Mouse (Mus musculus): Measurements from ENCODE around the gene Gab2. TPM values are rescaled to one million over a fixed set of nuclear protein-coding genes. Genes with fewer than 3 reads are reported as not detected.

Gene Gab2
- total RNA-seq, 2 experiments from 2014 or later: 6.5 to 7.5 TPM

DNA sequence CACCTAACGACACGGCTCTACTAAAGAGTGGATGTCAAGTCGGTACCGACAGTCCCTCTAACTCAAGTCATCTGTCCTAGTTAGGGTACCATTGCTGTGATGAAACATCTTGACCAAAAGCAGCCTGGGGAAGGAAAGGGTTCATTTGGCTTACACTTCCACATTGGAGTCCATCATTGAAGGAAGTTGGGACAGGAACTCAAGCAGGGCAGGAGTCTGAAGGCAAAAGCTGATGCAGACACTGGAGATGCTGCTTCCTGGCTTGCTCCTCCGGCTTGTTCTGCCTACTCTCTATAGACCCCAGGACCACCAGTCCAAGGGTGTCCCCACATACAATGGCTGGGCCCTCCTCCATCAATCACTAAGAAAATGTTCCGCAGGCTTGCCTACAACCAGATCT lies 234.3 kb downstream of the Gab2 start:
- no peak for DNase-seq

DNA sequence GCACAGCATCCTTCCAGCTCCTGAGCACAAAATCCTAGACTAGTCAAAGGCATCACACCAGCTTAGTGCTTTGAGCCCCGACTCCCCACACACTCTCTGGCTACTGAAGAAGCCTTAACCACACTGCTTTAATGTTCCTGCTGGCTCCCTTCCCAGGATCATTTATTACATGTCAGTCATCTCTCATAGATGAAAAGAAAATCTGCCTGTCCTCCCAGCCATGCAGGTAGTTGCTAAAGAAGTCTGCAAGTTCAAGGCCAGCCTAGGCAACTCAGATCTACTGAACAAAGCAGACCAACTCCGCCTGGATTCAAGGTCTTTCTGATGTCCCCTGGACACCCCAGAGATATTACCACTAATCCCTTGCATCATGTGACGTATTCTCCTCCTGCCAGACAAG lies 236.3 kb downstream of the Gab2 start:
- DNase-seq: no peak

DNA sequence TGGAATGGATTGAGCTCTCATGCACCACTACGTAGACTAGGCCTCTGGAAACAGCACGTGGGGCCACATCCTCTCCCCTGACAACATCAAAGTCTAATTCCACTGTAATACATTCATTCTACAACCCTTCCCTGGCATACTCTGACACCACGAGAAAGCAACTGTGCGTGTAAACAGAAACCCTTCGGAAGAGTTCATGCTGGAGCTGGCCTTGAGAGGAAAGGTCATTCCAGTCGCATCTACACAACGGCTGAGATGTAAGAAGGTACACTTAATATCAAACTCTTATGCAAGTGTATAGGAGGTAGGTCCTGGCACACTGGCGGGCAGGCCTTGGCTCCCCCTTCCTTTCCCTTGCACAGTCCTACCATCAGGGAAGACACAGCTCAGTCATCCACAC lies 243.0 kb downstream of the Gab2 start:
- DNase-seq: no peak

DNA sequence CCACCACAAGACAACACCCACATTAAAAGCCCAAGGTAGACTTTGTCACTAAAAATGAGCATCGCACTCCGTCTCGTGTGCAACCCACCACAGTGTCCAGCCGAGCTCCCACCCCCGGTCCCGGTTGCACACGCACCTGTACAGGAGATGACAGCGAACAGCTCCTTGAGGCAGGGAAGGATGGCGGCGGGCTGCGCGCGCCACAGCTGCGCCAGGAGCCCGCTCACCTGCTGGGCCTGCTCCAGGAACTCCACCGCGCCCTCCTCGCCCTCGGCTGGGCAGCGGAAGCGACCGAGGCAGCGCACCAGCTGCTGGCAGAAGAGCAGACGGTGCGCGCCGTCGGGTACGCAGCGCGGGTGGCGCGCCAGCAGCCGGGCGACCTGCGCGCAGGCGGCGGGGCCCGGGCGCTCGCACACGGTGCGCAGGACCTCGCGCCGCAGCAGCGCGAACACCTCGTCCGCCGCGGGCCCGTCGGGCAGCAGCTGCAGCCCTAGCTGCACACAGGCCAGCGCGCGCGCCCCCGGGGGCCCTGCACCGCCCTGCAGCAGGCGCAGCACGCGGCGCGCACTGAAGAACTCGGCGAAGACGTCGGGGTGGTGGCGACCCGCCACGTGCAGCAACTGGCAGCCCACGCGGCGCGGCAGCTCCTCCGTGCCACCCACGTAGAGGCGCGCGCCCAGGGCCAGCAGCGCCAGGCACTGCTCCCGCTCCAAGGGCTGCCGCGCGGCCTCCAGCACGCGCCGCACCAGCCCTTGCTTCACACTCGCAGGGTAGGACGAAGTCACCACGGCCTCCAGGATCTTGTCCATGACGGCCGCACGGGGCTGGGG lies 244.0 kb downstream of the Gab2 start:
- no peak for DNase-seq

DNA sequence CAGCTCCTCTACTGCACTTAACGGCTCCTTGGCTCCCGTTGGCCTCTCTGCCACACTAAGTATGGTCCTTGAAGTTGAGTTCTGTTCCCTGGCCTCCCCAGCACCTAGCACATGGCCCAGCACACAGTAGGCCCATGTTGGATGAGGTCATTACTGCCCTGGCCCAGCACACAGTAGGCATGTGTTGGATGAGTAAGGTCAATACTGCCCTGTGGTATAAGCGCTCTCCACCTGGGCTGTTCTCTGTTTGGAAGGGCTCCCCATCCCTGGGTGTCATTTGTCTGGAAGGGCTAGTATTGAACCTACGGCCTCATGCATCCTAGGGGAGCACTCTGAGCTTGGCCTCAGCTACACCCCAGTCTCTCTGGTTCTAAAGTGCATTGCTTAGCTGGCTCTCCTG lies 246.0 kb downstream of the Gab2 start:
- no peak for DNase-seq

DNA sequence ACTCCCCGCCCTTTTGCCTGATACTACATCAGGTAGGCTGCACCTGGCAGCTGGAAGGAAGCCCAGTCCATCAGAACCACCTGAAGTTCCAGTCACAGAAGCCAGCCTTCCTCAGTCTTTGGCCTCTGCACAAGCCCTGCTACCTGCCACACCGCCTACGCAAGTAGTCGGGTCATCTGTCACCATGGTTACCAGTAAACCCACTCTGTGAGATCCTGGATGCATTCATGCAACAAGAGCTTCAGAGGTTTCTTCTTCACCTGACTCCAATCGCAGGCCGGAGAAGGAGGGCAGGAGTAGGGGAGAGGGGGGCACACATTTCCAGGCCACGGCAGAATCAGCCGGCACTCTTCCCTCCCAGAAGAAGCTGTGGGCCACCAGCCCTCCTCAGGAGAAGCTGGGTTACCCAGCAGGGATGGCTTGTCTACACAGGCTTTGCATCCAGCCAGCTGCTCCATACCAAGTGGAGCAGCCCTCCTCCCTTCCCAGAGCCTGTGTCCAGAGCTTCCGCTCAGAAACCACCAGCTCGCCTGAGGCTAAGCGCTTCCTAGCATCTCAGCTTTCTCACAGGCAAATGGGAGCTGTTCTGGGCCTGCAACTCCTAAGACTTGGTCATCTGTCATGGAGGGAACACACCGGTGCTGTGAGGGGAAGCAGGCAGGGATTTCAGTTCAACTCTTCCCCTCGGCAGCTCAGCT lies 247.7 kb downstream of the Gab2 start:
- no peak for DNase-seq

DNA sequence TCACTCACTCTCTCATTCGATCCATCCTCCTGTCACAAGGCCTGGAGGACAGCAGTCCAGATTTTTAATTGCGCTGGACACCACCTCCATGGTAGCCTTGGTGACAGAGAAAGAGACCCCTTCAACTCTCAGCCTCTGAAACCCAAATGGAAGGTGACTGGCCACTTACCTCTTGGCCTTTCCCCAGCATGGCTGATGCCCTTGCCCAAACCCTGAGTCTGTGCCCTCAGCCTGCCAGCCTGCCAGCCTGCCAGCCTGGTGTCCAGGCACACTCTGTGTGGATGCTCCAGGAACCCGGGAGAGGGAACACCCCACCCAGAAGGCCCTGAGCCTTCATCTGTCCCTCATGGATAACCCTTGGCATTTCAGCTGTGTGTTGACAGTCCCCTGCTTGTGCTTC lies 248.3 kb downstream of the Gab2 start:
- no peak for DNase-seq

DNA sequence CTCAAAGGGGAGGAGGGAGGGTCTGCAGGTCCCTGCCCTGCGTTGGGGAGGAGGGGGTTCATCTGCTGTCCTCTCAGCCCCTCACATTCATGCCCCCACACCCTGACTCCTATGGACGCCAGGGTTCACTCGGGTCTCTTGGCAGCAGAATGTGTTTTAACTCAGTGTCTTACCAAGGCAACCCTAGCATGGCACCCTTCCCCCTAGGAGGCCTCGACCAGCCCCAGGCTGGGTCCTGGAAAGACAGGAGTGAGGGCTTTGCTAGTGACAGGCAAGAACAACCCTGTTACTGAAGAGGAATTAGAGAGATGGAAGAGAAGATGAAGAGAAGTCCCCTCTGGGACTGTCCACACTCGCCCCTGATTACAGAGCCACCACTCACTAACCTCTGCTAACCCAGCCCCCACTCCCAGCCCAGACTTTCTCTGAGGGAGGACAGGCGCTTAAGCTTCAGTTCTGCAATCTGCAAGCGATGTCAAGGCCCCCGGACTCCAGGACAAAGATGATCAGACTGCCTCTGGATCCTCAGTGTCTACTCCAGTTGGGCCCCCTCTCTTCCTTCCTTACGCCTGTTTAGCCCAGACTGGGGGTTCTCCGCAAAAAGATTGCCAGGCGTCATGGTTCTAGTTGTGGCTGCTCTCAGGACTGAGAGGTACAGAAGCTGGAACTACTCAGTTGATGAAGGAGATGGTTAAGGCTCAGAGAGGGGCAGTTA lies 249.7 kb downstream of the Gab2 start:
- no peak for DNase-seq

DNA sequence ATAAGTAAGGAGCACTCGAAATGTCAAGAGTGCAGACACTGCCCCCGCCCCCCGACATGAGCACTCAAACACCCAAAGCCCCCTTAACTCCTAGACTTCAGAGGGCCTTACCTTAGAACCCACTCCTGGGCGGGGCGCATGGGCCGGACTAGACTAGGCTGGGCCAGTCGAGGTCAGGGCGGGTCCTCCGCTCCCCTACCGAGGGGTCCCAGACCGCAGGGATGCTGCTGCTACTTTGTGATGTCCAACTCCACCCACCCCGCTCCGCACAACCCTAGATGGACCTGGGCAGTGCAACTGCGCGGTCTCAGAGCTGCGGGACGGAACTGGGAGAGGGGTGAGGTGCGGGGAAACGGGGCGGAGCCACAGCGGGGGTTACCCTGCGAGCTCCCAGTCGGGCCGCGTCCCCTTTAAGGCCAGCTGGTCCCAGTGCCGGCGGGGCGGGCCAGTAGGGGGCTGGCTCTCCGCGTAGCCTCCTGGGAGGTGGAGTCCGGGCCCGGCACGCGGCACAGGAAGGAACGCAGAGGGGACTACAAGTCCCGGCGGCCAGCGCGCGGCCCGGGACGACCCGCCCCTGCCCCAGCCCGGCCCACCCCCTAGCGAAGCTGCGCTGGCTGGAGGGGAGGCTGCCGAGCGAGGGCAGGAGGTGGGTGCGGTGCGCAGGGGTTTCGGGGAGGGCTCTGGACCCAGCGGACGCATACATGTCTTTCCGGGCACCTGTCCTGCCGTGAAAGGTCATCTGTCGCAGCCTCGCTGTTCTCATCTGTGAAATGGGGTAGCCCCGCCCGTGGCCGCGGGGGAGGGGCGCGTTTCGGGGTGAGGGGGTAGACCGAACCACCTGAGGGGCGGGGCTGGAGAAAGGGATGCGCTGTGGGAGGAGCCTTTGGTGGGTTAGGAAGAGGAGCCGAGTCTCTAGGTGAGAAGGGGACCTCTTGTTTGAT lies 250.6 kb downstream of the Gab2 start, which contains the start of the genes Usp35 and Kctd21:
Gene Usp35 (minus strand): TSS at position 295 of the 941 bp plus-strand sequence.
Gene Kctd21 (plus strand): TSS at position 602 of the 941 bp plus-strand sequence.
- DNase-seq: peak; percentile 98

DNA sequence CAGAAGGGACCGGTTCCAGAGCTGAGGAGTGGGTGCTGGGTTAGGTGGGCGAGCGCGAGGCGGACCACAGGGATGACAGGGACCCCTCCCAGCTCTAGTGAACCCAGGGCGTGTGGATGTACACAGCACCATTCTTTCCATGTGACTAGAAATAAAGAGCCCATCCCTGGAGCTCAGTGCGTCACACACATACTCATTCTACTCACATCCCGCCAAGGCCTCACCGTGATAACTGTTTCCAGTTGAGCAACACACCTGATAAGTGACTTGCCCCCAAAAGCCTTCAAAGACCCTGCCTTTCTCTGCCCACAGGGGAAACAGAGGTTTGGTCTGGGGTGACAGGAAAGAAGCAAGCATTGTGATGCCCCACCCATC lies 251.3 kb downstream of the Gab2 start:
- no peak for DNase-seq

DNA sequence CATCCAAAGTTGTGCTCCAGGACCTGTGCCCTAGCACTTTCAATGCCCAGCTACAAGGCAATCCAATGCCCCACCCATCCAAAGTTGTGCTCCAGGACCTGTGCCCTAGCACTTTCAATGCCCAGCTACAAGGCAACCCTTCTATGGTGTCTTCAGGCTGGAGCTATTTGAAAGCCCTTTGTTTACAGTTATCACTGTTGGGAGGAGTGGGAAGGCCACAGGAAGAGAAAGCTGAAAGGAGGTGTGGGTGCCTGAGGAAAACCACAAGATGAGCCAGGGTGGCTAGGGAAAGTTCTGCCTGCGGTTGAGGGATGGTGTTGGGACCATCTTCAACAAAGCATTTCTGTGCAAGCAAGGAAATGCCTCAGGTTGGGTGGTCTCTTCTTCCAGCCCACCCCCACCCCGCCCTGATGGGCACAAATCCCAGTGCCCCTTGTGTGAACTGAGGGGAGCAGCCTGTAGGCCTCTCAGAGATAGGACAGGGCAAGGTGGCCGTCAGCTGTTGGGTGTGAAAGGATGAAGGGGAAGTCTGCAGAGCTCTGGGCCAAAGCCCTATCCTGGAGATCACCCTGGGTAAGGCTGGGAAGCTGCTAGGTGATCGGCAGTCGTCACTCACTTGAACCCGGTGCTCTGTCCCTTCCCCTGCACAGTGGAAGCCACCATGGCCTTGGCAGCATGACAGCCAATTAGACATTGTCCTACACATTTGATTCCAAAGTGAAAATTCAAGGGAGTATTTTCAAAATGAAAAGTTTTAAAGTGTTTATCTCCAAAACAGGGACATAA lies 251.9 kb downstream of the Gab2 start:
- DNase-seq: no peak

DNA sequence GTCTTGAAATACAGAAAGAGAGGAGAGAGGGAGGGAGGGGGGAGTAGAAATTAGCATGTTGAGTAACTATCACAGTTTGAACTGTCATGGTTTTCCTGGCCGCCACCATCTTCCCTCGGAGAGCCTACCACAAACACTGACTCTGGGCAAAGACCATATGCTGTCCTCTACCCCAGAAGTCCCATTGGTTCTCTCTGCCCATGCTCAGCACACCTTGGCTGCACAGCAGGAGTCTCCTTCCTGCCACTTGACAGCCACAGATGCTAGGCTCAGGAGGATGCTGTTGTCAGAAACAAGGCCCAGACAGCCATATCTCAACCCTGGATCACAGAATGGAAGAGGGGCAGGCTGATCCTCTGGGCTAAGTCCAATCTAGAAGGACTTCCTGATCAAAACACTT lies 253.0 kb downstream of the Gab2 start:
- DNase-seq: no peak

DNA sequence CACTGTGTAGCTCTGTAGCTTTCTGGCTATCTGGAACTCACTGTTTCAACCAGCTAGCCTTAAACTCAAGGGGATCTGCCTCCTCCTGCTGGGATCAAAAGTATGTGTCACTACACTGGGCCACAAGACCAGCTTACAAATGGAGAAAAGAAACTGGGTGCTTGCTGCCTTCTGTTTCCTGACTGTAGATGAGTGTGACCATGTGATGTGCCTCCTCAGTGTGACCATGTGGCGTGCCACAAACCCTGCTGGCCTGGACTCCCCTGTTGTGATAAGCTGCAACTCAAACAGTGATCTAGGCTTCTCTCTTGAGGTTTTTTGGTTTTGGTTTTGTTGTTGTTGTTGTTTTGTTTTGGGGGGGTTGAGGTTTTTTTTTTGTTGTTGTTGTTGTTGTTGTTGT lies 255.3 kb downstream of the Gab2 start:
- no peak for DNase-seq

DNA sequence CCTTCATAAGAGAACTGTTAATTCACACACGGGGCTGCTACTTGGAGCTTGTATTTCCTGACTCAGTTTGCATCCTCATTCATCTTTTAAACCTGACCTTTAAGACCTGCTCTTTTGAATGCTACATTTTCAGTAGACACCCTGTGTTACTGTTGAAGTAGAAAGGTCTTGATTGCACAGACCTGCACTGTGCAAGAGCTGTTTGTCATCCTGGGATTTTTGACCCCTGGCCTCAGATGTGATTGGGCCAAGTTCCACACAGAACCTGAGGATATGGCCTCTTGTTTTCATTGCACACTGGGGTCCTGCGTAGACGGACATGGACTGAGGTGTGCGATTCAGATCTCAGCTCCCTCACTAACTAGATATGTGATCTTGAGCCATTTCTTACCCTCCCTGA lies 257.2 kb downstream of the Gab2 start:
- no peak for DNase-seq

DNA sequence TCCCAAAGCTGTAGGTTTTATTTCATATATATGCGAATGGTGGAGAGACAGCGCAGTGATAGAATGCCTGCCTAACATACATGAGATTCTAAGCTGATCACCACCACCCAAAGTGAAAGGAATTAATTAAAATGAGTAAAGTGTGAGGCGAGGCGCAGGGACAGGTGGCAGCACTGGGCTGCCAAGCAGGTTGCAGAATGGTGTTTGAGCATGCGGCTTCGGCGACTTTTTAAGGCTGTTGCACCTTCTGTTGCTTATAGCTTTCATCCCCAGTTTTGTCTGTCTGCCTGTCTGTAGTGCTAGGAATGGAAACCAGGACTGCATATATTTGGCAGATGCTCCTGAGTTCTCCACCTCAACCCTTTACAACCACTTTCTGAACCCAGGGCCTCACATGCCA lies 258.2 kb downstream of the Gab2 start:
- no peak for DNase-seq

DNA sequence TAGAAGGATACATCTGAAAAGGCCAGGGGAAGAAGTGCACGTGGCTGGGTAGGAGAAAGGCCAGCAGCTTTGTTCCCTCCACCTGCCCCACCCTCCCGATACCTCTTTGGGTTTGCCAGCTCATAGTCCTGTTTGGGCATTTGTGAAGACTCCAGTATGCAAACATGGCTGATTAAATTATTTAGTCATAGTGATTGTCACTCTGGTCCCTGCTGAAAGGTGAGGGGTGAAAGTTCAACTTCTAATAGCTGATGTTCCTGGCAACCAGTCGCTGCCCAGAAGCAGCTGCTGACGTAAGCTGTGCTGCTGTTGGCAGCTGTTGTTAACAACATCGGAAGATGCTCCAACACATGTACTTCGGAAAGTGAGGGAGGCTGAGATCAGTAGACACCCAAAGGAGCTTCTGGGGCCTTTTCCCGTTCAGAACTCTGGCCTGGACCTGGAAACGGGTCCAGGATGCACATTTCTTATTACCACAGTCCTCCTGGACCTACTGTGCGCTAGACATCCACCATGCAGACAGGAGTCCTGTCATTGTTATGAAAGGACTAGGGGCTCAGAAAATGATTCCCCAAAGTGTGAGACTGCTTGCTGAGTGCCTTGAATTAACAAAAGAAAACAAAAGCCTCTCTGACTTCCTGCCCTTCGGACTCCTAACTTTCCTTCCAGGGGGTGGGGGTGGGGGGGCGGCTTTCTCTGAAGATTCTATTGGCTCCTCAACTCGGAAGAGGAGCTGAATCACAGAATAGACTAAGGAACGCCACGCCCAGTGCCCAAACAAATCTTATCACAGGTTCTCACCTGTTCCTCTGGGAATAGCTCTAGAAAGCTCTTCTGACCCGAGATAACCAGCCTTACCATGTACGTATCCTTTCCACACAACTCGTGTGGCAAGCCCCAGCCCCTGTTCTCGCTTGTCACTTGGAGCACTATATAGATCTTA lies 259.8 kb downstream of the Gab2 start:
- no peak for DNase-seq

DNA sequence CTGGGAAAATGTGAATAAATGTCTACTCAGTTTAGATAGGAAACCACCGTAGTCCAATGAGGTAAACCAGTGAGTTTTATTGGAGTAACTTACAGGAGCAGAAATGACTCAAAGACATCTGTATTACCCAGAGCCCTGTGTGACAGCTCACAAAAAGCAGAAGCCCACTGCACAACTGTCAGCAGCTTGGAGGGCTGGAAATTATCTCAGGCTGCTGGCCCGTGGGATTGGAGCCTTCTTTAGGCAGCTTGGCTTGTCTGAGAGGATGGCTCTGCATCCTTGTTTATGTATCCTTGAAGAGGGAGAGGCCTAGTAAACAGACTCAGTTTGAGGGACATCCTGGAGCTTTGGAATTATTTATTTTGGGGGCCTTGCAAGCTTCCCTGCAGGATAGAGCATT lies 261.6 kb downstream of the Gab2 start:
- no peak for DNase-seq

DNA sequence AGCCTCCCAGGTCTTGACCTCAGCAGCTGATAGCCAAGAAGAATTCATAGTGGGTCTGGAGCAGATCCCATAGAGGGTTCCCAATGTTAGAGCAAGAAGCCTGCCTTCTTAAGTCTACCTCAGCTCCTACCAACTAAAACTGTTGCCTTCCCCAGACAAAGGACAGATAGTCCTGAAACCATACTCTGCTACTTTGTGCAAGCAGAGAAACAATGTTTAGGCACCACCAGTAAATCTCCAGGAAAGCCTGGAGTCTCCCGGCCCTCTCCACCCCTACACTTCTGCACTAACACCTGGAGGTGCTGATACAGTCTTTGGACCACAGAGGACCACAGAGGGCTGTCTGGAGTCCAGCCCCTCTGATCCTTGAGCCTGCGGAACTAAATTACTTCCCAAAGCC lies 263.3 kb downstream of the Gab2 start:
- DNase-seq: no peak

DNA sequence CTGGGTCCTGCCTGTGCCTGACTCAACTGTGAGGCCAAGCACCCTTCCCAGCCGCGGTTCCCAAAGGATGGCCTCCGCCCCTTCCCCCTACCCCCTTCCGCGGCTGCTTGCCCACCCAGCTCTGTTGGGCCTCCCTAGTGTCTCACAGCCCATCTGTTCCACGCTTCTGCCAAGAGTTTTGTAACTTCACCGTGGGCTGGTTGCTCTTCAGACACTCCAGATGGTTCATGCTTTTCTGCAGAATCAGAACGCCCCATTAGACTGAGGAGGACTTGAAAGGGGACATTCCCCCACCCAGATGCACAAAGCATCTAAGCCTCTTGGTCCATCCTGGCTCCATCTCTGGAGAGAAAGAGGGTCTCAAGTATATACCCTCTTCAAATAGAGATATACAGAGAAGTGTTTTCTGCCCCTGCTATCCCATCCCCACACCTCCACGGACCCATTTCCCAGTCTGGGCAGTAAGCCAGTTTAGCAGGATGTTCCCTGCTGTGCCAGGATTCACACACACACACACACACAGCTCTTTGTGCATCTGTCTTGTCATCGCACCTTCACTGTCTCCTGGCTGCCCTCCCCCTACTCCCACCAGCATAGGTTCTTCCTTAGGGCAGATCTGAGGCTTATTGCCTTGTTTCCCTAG lies 264.0 kb downstream of the Gab2 start:
- DNase-seq: peak; percentile 73
